Mouse (Mus musculus) CH12.LX (cell line): ENCODE measurements around the gene Slc9a9. TPM values are rescaled to one million over a fixed set of nuclear protein-coding genes. Genes with fewer than 3 reads are reported as not detected.

Experiments used
- DNase-seq: peaks from one replicate; pipeline ENCODE4 v3.0.0-alpha.2; 2013; ENCODE audit errors: extremely low read depth
- H3K27ac ChIP-seq: 2 replicates; pipeline ENCODE4 v1.5.1; 2012; ENCODE audit warnings: low read depth, mild to moderate bottlenecking, control low read depth, moderate library complexity; ENCODE audit not compliant: insufficient read depth
- H3K27me3 ChIP-seq: replicated peaks from 2 replicates; pipeline ENCODE3; 2012; ENCODE audit warnings: inconsistent platforms
- H3K36me3 ChIP-seq, 2 experiments: replicated peaks in 1 of 2; 2 replicates each; pipeline versions ENCODE3 to v1.6.1; 2012; ENCODE audit warnings: inconsistent platforms in 1 of 2, low read length in 1 of 2, mild to moderate bottlenecking in 1 of 2, mixed read lengths in 1 of 2, moderate library complexity in 1 of 2; ENCODE audit not compliant: control insufficient read depth in 1 of 2, insufficient read depth in 1 of 2
- H3K4me1 ChIP-seq, 2 experiments: 2 replicates each; pipeline ENCODE4 v1.6.1; 2012; ENCODE audit warnings: inconsistent platforms in 1 of 2, moderate library complexity in 1 of 2; ENCODE audit not compliant: insufficient read depth in 2 of 2, control insufficient read depth in 1 of 2
- H3K4me2 ChIP-seq: 2 replicates; pipeline ENCODE4 v1.6.1; 2012; ENCODE audit warnings: low read depth, mild to moderate bottlenecking, control low read depth; ENCODE audit not compliant: poor library complexity, insufficient read depth, severe bottlenecking
- H3K4me3 ChIP-seq, 3 experiments: fragments of 150-350 bp in 1 of 3; sonication (generic) in 1 of 3; replicated peaks in 1 of 3; 2 replicates each; pipeline versions ENCODE3 to v1.5.1; 2011 to 2012; ENCODE audit warnings: low read depth in 2 of 3, low read length in 2 of 3, mild to moderate bottlenecking in 2 of 3, moderate library complexity in 2 of 3, control low read depth in 1 of 3, improper control_type of control experiment in 1 of 3, inconsistent platforms in 1 of 3, mixed read lengths in 1 of 3; ENCODE audit not compliant: poor library complexity in 1 of 3
- H3K79me2 ChIP-seq: replicated peaks from 2 replicates; pipeline ENCODE4 v1.6.1; 2012; ENCODE audit warnings: mild to moderate bottlenecking, moderate library complexity; ENCODE audit not compliant: control insufficient read depth, poor library complexity, insufficient read depth, severe bottlenecking; ENCODE audit errors: extremely low read depth
- H3K9ac ChIP-seq: 2 replicates; pipeline ENCODE4 v1.6.1; 2012; ENCODE audit warnings: low read depth, mild to moderate bottlenecking, control low read depth, moderate library complexity; ENCODE audit not compliant: insufficient read depth
- H3K9me3 ChIP-seq: replicated peaks from 2 replicates; pipeline ENCODE3; 2012; ENCODE audit warnings: low read length, inconsistent platforms, mixed read lengths
- CHD1 ChIP-seq: IDR thresholded peaks from 2 replicates; pipeline ENCODE4 v1.6.1; 2012; ENCODE audit warnings: low read depth, low read length, improper control_type of control experiment, inconsistent platforms
- CTCF ChIP-seq, 2 experiments: IDR thresholded peaks in 1 of 2; conservative IDR thresholded peaks in 1 of 2; 2 replicates each; pipeline ENCODE4 v1.5.1; 2011 to 2012; ENCODE audit warnings: low read depth in 2 of 2, low read length in 2 of 2, improper control_type of control experiment in 1 of 2, inconsistent platforms in 1 of 2, mild to moderate bottlenecking in 1 of 2, moderate library complexity in 1 of 2
- ELF1 ChIP-seq: IDR thresholded peaks from 2 replicates; pipeline ENCODE4 v1.6.1; 2014; ENCODE audit warnings: low read depth, mild to moderate bottlenecking, inconsistent platforms, low read length, improper control_type of control experiment
- JUN ChIP-seq: IDR thresholded peaks from 2 replicates; pipeline ENCODE4 v1.6.1; 2011; ENCODE audit warnings: low read depth, mild to moderate bottlenecking, low read length, improper control_type of control experiment, moderate library complexity; ENCODE audit not compliant: insufficient read depth
- KAT2A ChIP-seq: IDR thresholded peaks from 2 replicates; pipeline ENCODE4 v1.6.1; 2012; ENCODE audit warnings: low read length, improper control_type of control experiment, inconsistent platforms; ENCODE audit not compliant: insufficient replicate concordance
- MAFK ChIP-seq: IDR thresholded peaks from 2 replicates; pipeline ENCODE4 v1.6.1; 2011; ENCODE audit warnings: low read length, improper control_type of control experiment; ENCODE audit not compliant: insufficient replicate concordance
- MEF2A ChIP-seq: IDR thresholded peaks from 2 replicates; pipeline ENCODE4 v1.6.1; 2014; ENCODE audit warnings: low read depth, mild to moderate bottlenecking, inconsistent platforms, low read length, improper control_type of control experiment, borderline replicate concordance
- MXI1 ChIP-seq: IDR thresholded peaks from 2 replicates; pipeline ENCODE4 v1.6.1; 2011; ENCODE audit warnings: mild to moderate bottlenecking, low read depth, low read length, improper control_type of control experiment
- MYC ChIP-seq: IDR thresholded peaks from 2 replicates; pipeline ENCODE4 v1.6.1; 2011; ENCODE audit warnings: low read depth, mild to moderate bottlenecking, improper control_type of control experiment, low read length
- PAX5 ChIP-seq: IDR thresholded peaks from 2 replicates; pipeline ENCODE4 v1.6.1; 2012; ENCODE audit warnings: low read length, inconsistent platforms, mixed read lengths
- RCOR1 ChIP-seq: conservative IDR thresholded peaks from 2 replicates; pipeline ENCODE4 v1.6.1; 2012; ENCODE audit warnings: low read depth, mild to moderate bottlenecking, inconsistent platforms, low read length, improper control_type of control experiment
- SIN3A ChIP-seq: IDR thresholded peaks from 2 replicates; pipeline ENCODE4 v1.6.1; 2012; ENCODE audit warnings: low read length, improper control_type of control experiment, inconsistent platforms
- USF1 ChIP-seq: IDR thresholded peaks from 2 replicates; pipeline ENCODE4 v1.6.1; 2014; ENCODE audit warnings: low read depth, mild to moderate bottlenecking, inconsistent platforms, low read length, improper control_type of control experiment
- ZC3H11A ChIP-seq: IDR thresholded peaks from 2 replicates; pipeline ENCODE4 v1.6.1; 2012; ENCODE audit warnings: low read depth, mild to moderate bottlenecking, inconsistent platforms, low read length, improper control_type of control experiment
- dilution Hi-C: fragments of 300-500 bp; cut with MboI; formaldehyde crosslinking; loops from 2 replicates; pipeline ENCODE4 v1.14.3; 2020; ENCODE audit warnings: low sequenced_read_pairs; ENCODE audit not compliant: extremely low pct_unique_long_range_greater_than_20kb, extremely low pct_ligation_motif_present
- in situ Hi-C: fragments of 300-500 bp; cut with MboI; formaldehyde crosslinking; loops from 3 replicates; pipeline ENCODE4 v1.14.3; 2019; ENCODE audit warnings: low sequenced_read_pairs, low pct_ligation_motif_present, low pct_unique_long_range_greater_than_20kb, mixed read lengths
- polyA plus RNA-seq: library from polyadenylated mRNA; unstranded; fragments of >175 nt; gene quantifications from 2 replicates; pipeline ENCODE4 v1.2.1, GENCODE M21; 2012; ENCODE audit warnings: low read depth; ENCODE audit not compliant: insufficient read length
- total RNA-seq, 2 experiments: library from RNA; depleted of rRNA; stranded (reverse); fragments of 300-350 nt in 1 of 2; fragments of >200 nt in 1 of 2; gene quantifications; 2 replicates each; pipeline ENCODE4 v1.2.3; 2012 to 2014

Gene Slc9a9
- total and polyA plus RNA-seq, 3 experiments, result not detected

DNA sequence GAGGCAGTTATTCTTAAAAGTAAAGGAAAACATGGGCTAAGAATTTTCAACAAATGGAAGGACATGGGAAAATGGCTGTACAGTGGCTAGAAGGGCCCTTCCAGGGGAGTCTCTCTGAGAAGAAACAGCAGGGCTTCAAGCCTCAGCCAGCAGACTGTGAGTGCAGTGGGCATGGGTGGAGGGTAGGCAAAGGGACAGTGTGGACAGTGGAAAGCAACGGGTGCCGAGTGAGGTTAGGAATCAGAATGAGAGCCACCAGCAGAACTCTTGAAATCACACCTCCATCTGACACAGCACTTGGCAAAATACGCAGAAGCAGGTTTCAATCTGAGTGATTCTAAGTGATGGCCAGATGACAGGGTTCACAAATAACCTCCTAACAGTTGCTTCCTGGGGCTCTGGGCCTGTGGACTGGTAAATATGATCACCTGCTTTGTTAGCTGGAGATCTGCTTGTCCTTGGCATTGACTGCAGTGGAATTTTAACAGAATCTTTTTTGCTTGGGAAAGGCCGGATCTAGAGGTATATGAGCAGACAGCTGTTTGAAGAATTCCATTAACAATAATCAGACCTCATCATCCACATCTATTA, 237.4 kb downstream of the Slc9a9 start:
- no peak overlapping the region for H3K27ac ChIP-seq
- H3K27me3 ChIP-seq, result no peaks in the 10 kb centered on the region
- dilution Hi-C loops (no loop called here), in situ Hi-C loops (no loop called here)
- H3K4me2 ChIP-seq, result no peak overlapping the region
- no peak overlapping the region for H3K9ac ChIP-seq
- H3K4me3 ChIP-seq, result no peak overlapping the region
- peaks cover 61% of the 10 kb centered on the region for H3K9me3 ChIP-seq
- DNase-seq, result no peak
- H3K79me2 ChIP-seq, result no peaks in the 10 kb centered on the region
- H3K36me3 ChIP-seq, result no peaks in the 10 kb centered on the region
- H3K4me1 ChIP-seq, result no peaks in the 10 kb centered on the region
- TF ChIP-seq ELF1 (no peak), KAT2A (no peak), CHD1 (no peak), SIN3A (no peak)

- no peak for TF ChIP-seq MEF2A
- no peak for TF ChIP-seq CTCF (conservative IDR thresholded peaks at IDR 0.05 in 1 of 2, IDR thresholded peaks at IDR 0.05 in 1 of 2; ENCODE audit: low read depth in 2 of 2, low read length in 2 of 2)
- TF ChIP-seq ELF1, result no peak
- TF ChIP-seq RCOR1, result no peak
- TF ChIP-seq ZC3H11A, result no peak
- no peak for TF ChIP-seq MXI1
- no peak for TF ChIP-seq MAFK
- in situ Hi-C loops, result no loop called here
- no peak for DNase-seq
- no peaks in the 10 kb centered on the region for H3K79me2 ChIP-seq
- dilution Hi-C loops, result no loop called here
- no peak overlapping the region for H3K4me3 ChIP-seq
- no peaks in the 10 kb centered on the region for H3K4me1 ChIP-seq
- no peak overlapping the region for H3K9ac ChIP-seq
- peaks cover 50% of the 10 kb centered on the region for H3K9me3 ChIP-seq
- no peak overlapping the region for H3K4me2 ChIP-seq
- H3K27ac ChIP-seq, result no peak overlapping the region
- no peaks in the 10 kb centered on the region for H3K27me3 ChIP-seq
- no peaks in the 10 kb centered on the region for H3K36me3 ChIP-seq
Observed at GRCm38 (mm10) chr9:94912071-94912470, 242.4 kb downstream of the Slc9a9 start.

- no peak overlapping the region for H3K4me3 ChIP-seq
- H3K27me3 ChIP-seq, result no peaks in the 10 kb centered on the region
- no peaks in the 10 kb centered on the region for H3K79me2 ChIP-seq
- DNase-seq, result no peak
- no peaks in the 10 kb centered on the region for H3K36me3 ChIP-seq
- H3K9me3 ChIP-seq, result peaks cover 38% of the 10 kb centered on the region
- dilution Hi-C loops, result no loop called here
- H3K9ac ChIP-seq, result no peak overlapping the region
- no peak overlapping the region for H3K27ac ChIP-seq
- in situ Hi-C loops, result no loop called here
- no peaks in the 10 kb centered on the region for H3K4me1 ChIP-seq
- TF ChIP-seq MYC, result no peak
- no peak for TF ChIP-seq PAX5
- no peak for TF ChIP-seq JUN
- no peak for TF ChIP-seq USF1
- no peak overlapping the region for H3K4me2 ChIP-seq
Observed at GRCm38 (mm10) chr9:94922062-94922461, 252.4 kb downstream of the Slc9a9 start.
